8 mouse cellular contexts compared by ENCODE assay signal in genomic region chr10:69044171-69044651, GRCm38 (mm10).
A peak's percentile ranks its signal among the peaks of the same experiment; 100 is the strongest.
DNase-seq lines count a peak whose midpoint lies in the region; ATAC-seq lines count a peak whose summit lies in the region.

No protein-coding gene starts in this region.

- H3K27ac ChIP-seq in embryonic facial prominence, embryonic 11.5 days (replicated peaks; ENCODE audit: low read depth, low read length), result peak overlapping the region; percentile 31; the same call in 1 of the 2 replicates
- H3K27ac ChIP-seq in neural tube, embryonic 11.5 days (ENCODE audit: low read depth, low read length), result 0 out of 2 replicates have a peak overlapping the region, but pooled peaks have one; percentile 4

- DNase-seq in layer of hippocampus, adult 11-12 months (ENCODE audit: low spot score), result peak; percentile 6
- no peak for DNase-seq in layer of hippocampus, postnatal 36 days
- peak; percentile 71 for DNase-seq in embryonic facial prominence, embryonic 11.5 days (ENCODE audit: low spot score)
- DNase-seq in kidney, adult 18-20 months, result peak; percentile 26
- DNase-seq in neural tube, embryonic 11.5 days (ENCODE audit: low spot score), result peak; percentile 57
- DNase-seq in heart, postnatal 4 days, result no peak
- DNase-seq in spleen, postnatal 10 days (ENCODE audit: low spot score in 2 of 2), result no peak

- no peak overlapping the region for H3K9ac ChIP-seq in embryonic facial prominence, embryonic 11.5 days (replicated peaks; ENCODE audit: low read length)
- H3K9ac ChIP-seq in neural tube, embryonic 11.5 days (ENCODE audit: low read length), result no peak overlapping the region

- ATAC-seq in embryonic facial prominence, embryonic 11.5 days (replicated peaks; ENCODE audit: insufficient number of reproducible peaks, low FRiP score, low TSS enrichment, low read depth), result no peak
- ATAC-seq in neural tube, embryonic 11.5 days (ENCODE audit: insufficient read depth, low FRiP score, low TSS enrichment), result no peak
- ATAC-seq in monocyte, adult 5-6 weeks (replicated peaks; ENCODE audit: insufficient number of reproducible peaks, low FRiP score, low TSS enrichment, poor library complexity, severe bottlenecking), result no peak

- no peaks in the 10 kb centered on the region for H3K4me1 ChIP-seq in embryonic facial prominence, embryonic 11.5 days (ENCODE audit: control insufficient read depth, insufficient read depth, low read length)
- H3K4me1 ChIP-seq in neural tube, embryonic 11.5 days (ENCODE audit: control insufficient read depth, insufficient read depth, low read length), result peaks cover 4% of the 10 kb centered on the region; the same call in 1 of the 2 replicates

- WGBS in embryonic facial prominence, embryonic 11.5 days, result 18% methylated on average over 12 of the region's 12 CpGs
- WGBS in neural tube, embryonic 11.5 days, result 21% methylated on average over 12 of the region's 12 CpGs

- no peak overlapping the region for H3K4me2 ChIP-seq in embryonic facial prominence, embryonic 11.5 days (ENCODE audit: low read depth, low read length)
- H3K4me2 ChIP-seq in neural tube, embryonic 11.5 days (ENCODE audit: low read depth), result no peak overlapping the region

- H3K27me3 ChIP-seq in embryonic facial prominence, embryonic 11.5 days (ENCODE audit: control insufficient read depth, insufficient read depth, low read length), result no peaks in the 10 kb centered on the region
- H3K27me3 ChIP-seq in neural tube, embryonic 11.5 days (ENCODE audit: control insufficient read depth, insufficient read depth, low read length), result no peaks in the 10 kb centered on the region

- no peaks in the 10 kb centered on the region for H3K36me3 ChIP-seq in embryonic facial prominence, embryonic 11.5 days (replicated peaks; ENCODE audit: control insufficient read depth, insufficient read depth, low read depth, low read length)
- H3K36me3 ChIP-seq in neural tube, embryonic 11.5 days (ENCODE audit: control insufficient read depth, insufficient read depth, low read length), result no peaks in the 10 kb centered on the region

- H3K9me3 ChIP-seq in embryonic facial prominence, embryonic 11.5 days (replicated peaks; ENCODE audit: control insufficient read depth, low read length), result no peaks in the 10 kb centered on the region
- H3K9me3 ChIP-seq in neural tube, embryonic 11.5 days (ENCODE audit: control insufficient read depth, low read length), result no peaks in the 10 kb centered on the region

- H3K4me3 ChIP-seq in embryonic facial prominence, embryonic 11.5 days (ENCODE audit: low read depth, low read length), result no peak overlapping the region
- H3K4me3 ChIP-seq in neural tube, embryonic 11.5 days (ENCODE audit: low read depth, low read length), result no peak overlapping the region

Comparison
In these comparisons a context has a peak if more than half of its experiments do, and no peak if none do; other contexts are left out.
1. DNase-seq: peak in layer of hippocampus, adult 11-12 months (single experiment), embryonic facial prominence, embryonic 11.5 days (single experiment), kidney, adult 18-20 months (single experiment) and neural tube, embryonic 11.5 days (single experiment); none in layer of hippocampus, postnatal 36 days (0 of 2), heart, postnatal 4 days (single experiment) and spleen, postnatal 10 days (0 of 2).